Mouse (Mus musculus) heart, adult 2 months (tissue): ENCODE data around the gene Gab2.

ENCODE experiments used
- CTCF ChIP-seq: fragments of 200-600 bp; IDR thresholded peaks from 2 replicates; pipeline ENCODE4 v1.8.1; 2022; ENCODE audit warnings: antibody characterized with exemption, mild to moderate bottlenecking, moderate library complexity
- EP300 ChIP-seq: fragments of 200-500 bp; IDR thresholded peaks from 2 replicates; pipeline ENCODE4 v1.6.1; 2011; ENCODE audit warnings: low read depth, low read length, control low read depth; ENCODE audit not compliant: insufficient read depth
- POLR2A ChIP-seq: fragments of 200-500 bp; IDR thresholded peaks from 2 replicates; pipeline ENCODE4 v1.6.1; 2011; ENCODE audit warnings: mild to moderate bottlenecking, low read depth, low read length, control low read depth; ENCODE audit not compliant: insufficient read depth

GRCm38 (mm10) chr7:97346111-97346821 is 264.9 kb downstream of the Gab2 start:
- TF ChIP-seq POLR2A (no peak), CTCF (no peak), EP300 (no peak)
